Mouse (Mus musculus): ENCODE data around the gene Grin3a.
A peak's percentile ranks its signal among the peaks of the same experiment; 100 is the strongest.

Gene Grin3a

GRCm38 (mm10) chr4:49845612-49845985 lies at the start of gene Grin3a:
Grin3a (minus strand) TSS chr4:49845744.
- DNase-seq (ENCODE audit: low read depth, low spot score), result no peak

GRCm38 (mm10) chr4:49891835-49892301 lies 46.3 kb upstream of the Grin3a start:
- no peak for DNase-seq (ENCODE audit: low read depth, low spot score)

GRCm38 (mm10) chr4:49877084-49877483 lies 31.5 kb upstream of the Grin3a start:
- DNase-seq (ENCODE audit: low read depth, low spot score), result no peak

GRCm38 (mm10) chr4:49860611-49861010 lies 15.1 kb upstream of the Grin3a start:
- no peak for DNase-seq (ENCODE audit: low read depth, low spot score)

DNA sequence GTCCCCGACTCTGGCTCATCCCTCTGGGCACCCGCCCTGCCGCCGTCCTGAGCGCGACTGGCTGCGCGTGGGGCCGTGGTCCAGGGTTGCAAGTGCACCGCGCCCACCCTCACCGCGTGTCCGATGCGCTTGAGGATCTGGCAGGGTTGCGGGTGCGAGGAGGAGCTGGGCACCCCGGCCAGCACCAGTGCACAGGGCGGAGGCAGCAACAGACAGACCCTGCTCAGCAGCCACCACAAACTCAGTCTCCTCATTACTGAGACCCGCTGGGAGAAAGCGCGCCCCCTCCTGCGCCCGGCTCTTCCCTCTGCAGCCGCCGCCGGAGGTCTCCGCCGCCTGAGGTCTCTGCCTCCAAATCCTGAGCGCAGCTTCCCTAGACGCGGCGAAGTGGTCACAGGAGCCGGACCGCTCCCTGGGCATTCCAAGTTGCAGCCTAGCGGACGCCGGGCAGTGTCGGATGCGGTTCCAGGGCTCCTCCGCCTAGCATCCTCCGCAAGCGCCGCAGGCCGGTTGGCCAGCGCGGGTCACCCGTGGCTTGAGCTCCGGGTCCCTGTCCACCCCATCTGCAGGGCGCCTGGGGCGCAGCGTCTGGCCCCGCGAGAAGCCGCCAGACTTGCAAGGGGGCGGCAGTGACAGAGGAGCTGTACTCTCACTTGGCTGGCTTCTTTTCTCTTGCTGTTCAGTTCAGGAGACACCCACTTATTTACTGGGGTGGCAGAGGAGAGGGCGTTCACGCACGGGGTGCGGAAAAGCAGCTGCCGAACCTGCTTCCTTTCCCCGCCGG lies 524 bp downstream of the Grin3a start:
- no peak for DNase-seq (ENCODE audit: low read depth, low spot score)

DNA sequence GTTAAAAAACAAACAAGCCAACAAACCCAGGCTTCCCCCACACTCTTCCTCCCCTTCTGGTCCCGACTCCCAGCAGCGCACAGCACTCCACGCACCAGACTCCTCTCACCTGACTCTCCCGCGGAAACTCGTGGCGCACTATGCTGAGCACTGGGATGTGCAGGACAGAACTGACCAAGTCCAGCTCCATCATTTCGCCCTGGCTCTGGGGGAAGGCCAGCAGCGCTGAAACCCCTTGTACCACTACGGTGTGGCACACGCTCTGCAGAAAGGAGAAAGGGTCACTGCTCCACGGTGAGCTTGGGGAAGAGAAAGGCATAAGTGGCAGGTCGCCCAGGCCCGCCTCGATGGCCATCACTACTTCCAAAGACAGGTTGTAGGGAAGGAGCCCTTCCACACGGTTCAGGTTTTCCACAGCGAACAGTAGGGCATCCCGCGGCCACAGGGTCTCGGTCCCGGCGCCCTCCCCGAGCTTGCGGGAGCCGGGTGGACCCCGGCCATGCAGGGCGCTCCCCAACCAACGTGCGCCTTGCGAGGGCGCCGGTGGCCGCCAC lies 1.2 kb downstream of the Grin3a start:
- no peak for DNase-seq (ENCODE audit: low read depth, low spot score)

GRCm38 (mm10) chr4:49843787-49844186 lies 1.8 kb downstream of the Grin3a start:
- no peak for DNase-seq (ENCODE audit: low read depth, low spot score)

DNA sequence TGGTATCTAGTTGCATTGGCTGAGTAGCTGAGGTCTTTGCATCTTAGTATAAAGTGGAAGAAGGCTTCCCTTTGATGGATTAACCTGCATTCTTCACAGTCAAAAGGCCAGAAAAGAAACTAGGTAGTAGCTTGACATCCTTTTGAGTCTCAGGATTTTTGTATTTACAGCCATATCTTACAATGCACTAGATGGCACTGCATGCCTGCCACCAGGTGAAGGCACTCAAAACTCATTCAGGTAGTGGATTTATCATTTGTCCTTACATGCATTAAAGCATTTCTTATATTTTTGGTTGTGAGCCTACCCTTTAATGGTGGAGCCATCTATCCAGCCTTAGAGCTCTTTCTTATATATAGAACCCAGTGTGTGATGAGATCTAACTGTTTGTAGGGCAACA lies 13.5 kb downstream of the Grin3a start:
- DNase-seq (ENCODE audit: low read depth, low spot score), result no peak

- no peak for DNase-seq (ENCODE audit: low read depth, low spot score)
Measured at GRCm38 (mm10) chr4:49813852-49814251, 31.7 kb downstream of the Grin3a start.

DNA sequence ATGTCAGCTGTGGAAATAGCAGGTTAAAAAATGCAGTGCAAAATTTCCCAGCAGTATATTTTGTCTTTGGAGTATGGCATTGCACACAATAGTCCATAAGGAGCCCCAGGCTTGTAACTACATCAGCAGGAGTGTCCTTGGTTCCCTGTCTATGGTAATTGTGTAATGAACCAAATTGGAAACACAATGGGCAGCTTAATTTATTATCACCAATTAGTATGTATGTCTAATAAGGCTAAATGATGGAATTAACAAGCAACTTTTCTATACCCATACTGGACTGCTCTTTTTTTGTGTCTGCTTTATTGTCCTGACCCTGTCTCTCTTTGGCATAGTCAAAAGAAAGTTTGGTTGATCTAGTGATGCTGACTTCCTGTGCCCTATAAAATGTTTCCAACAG lies 38.8 kb downstream of the Grin3a start:
- DNase-seq (ENCODE audit: low read depth, low spot score), result no peak

GRCm38 (mm10) chr4:49799338-49799737 lies 46.2 kb downstream of the Grin3a start:
- no peak for DNase-seq (ENCODE audit: low read depth, low spot score)

DNA sequence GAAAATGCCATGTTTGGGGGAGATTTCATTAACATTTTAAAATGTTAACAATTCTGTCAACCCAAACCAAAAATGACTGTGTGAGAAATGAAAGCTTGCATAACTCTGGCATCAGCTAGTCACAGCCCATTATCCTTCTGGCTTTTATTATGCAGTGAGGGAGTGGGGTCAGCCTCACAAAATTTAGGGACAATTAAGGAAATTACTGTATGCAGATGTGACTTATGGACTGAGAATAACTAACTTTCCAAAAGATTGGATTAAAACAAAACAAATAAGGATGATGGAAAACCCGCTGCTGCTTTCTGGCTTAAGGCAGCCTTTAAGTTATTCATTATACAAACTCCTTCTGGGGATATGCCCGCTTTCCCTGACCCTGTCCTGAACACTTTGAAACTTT lies 56.6 kb downstream of the Grin3a start:
- no peak for DNase-seq (ENCODE audit: low read depth, low spot score)

DNA sequence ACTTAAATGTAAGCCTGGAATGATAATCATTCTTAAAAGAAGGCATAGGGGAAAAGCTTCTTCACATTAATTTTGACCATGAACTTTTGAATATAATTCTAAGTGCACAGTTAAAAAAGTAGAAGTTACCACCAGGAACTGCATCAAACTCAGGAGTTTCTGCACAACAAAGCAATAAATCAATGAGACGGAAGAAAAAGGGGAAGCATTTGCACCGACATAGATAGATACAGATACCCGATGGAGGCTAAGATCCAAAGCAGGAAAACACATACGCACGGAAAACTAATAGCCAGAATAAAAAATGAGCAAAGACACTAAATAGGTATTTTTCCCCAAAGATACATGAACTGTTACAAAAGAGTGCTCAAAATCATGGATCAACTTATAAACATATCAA lies 102.7 kb downstream of the Grin3a start:
- DNase-seq (ENCODE audit: low read depth, low spot score), result no peak

DNA sequence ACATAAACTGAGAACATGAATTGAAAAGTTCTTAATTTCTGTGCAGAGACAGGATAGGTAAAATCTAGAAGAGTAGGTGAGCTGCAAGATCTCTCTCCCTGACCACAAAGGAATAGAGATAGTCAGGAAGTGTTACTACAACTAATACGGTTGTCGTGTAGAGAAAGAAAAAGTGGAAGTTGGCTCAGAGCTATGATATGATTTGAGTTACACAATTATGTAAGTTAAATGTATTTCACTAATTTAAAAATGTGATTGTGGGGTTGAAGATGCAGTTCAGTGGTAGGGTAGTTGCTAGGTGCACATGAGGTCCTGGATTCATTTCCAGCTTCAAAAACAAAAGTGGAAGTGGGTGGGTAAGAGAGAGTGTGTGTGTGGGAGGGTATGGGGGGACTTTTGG lies 103.6 kb downstream of the Grin3a start:
- DNase-seq (ENCODE audit: low read depth, low spot score), result no peak

DNA sequence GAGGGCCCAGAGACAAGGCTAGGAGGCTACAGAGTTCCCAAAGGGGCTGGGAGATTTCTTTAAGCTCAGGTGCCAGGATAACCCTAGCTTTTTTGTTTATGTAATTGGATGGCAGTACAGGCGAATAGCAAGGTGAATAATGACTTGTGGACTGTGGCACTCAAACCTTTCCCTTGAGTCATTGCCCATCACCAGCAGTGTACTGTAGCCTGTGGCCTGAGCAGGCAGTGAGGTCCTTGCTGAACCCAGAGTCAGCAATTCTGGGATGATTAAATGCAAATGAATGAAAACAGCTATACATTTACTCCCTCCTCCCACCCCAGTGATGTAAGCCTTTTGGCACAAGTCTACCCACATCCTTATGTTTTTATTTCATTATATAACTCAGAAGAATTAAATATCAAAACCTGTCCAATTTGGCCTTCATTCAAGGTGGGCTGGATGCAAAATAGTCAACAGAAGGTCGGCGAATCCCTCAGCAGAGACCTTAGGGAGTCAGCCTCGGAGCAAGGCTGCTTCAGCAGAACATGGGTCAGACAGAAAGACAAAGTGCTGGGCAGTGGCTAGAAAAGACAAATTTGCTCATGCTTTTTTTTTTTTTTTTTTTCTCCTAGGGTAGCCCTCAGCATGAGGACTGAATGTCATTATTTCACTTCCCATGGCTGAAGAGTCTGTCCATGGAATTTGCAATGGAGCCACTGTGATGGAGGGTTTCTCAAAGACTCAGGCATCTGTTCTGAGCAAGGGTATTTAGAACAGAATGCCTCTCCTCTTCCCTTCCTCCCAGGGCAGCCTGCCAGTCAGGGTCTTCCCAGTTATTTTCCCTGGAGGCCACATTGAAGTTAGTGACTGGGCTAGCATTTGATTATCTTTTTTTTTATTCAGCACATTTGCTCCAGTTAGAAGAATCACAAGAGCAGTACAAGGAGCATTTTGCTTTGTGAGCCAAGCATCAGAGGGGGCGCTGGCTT lies 104.5 kb downstream of the Grin3a start:
- DNase-seq (ENCODE audit: low read depth, low spot score), result no peak

GRCm38 (mm10) chr4:49739561-49739960 lies 106.0 kb downstream of the Grin3a start:
- DNase-seq (ENCODE audit: low read depth, low spot score), result no peak

GRCm38 (mm10) chr4:49729326-49729725 lies 116.2 kb downstream of the Grin3a start:
- no peak for DNase-seq (ENCODE audit: low read depth, low spot score)

DNA sequence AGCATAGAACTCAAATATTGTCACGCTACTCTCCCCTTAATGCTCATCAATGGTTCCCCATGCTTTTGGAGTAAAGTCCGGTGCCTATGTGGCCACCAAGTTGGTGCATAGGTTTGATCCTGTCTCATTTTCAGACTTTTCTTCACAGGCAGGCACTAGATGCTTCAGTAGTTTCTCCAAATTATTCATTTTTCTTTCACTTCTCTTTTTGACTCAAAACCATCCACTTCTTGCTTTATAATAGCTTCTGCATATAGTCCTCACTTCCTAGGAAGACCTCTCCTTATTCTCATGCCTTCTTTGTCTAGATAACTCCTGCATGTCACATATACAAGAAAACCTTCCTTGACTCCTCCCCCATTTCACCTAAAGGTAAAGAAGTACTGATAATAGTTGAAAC lies 121.6 kb downstream of the Grin3a start:
- DNase-seq (ENCODE audit: low read depth, low spot score), result no peak

DNA sequence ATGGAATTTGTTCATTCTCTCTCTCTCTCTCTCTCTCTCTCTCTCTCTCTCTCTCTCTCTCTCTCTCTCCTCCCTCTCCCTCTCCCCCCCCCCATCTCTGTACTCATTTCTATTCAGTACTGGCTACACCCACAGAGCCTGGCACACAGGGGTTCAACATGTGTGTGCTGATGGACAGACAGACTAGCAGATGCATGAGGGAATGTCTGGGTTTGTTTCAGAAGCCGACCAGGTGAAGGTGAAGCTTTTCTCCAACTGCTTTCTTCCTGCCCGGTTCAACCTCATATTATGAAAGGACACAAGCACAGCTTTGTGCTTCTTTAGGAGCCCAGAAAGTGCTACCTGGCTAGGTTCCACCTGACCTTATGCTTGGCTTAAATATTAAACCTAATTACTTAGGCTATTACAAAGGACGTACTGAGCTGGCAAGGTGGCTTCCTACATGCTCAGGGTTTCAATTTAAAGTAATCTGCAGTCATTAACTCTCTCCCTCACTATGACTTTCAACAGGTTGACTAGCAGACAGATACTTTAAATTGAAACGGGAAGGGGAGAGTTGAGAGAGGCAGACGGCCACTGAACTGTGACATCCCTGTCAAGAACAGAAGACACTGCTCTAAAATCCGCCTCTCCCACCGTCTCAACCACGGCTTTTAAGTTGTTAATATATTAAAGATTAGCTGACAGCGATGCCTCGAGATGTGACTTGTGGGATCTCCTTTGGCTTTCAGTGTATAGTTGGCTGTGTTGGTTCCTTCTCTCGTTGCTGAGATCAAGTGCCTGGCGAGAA lies 153.9 kb downstream of the Grin3a start:
- no peak for DNase-seq (ENCODE audit: low read depth, low spot score)

DNA sequence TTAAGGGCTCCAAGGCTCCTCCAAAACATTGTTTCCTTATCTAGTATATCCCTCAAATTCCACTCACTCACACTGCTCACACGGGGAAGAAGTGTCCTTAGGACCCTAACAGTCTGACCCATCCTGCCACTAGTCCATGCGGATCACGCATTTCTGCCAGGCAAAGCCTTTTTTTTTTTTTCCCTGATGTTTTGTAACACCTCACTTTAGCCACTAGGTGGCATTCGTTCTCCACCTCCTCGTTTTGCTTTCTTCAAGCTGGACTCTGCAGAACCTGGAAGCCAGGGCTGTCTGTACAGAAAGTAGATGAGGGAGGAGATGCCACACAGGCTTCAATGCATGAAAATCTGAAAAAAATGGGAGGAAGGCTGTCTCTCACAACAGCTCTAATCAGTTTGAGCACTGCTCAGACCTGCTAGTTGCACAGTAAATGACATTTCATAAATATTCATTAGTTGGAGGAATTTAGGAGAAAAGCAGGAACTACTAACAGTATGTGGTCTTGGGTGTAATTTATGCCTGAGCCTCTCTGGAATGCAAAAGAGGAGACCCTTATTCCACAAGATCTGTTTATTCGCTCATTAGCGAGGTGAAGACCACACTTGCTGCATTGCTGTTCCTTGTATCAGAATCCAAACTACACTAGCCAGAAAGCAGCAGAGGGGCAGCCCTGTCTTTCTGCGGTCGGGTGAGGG lies 156.8 kb downstream of the Grin3a start:
- DNase-seq (ENCODE audit: low read depth, low spot score), result peak; percentile 54

DNA sequence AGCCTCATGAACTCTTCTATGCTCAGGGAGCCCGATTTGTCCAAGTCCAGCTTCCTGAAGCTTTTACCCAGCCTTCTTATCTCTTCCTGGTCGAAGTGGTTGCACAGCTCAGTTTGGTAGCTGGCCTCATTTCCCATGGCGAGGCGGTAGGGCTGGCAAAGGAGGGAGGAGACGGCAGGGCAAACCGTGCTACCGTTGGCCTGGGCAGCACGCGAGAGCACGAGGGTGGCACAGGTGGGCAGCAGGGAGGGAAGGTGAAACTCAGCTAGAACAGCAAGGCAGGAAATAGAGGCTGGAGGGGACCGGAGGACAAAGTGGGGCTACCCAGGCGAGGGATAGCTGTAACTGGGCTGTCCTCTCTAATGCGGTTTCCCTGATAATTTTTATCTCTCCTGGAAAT lies 163.7 kb downstream of the Grin3a start, which contains the start of gene Ppp3r2:
Gene Ppp3r2 (minus strand): TSS at position 213 of the 400 bp plus-strand sequence.
- DNase-seq (ENCODE audit: low read depth, low spot score), result no peak
